ENCODE assay signal across 8 mouse cellular contexts in genomic region chr10:126961757-126962156, GRCm38 (mm10). TPM values are rescaled to one million over a fixed set of nuclear protein-coding genes. Genes with fewer than 3 reads are reported as not detected.
A peak's percentile ranks its signal among the peaks of the same experiment; 100 is the strongest.
DNase-seq lines count a peak whose midpoint lies in the region; ATAC-seq and TF ChIP-seq lines count a peak whose summit lies in the region.

No protein-coding gene starts in this region.

- H3K4me1 ChIP-seq in embryonic facial prominence, embryonic 11.5 days (ENCODE audit: control insufficient read depth, insufficient read depth, low read length), result peaks cover 10% of the 10 kb centered on the region
- H3K4me1 ChIP-seq in heart, embryonic 13.5 days, result peaks cover 33% of the 10 kb centered on the region
- H3K4me1 ChIP-seq in small intestine, adult 2 months (ENCODE audit: control insufficient read depth, insufficient read depth, insufficient read length, low read length), result peaks cover 13% of the 10 kb centered on the region

- no peak overlapping the region; the same call in 1 of the 2 replicates for H3K27ac ChIP-seq in embryonic facial prominence, embryonic 11.5 days (replicated peaks; ENCODE audit: low read depth, low read length)
- H3K27ac ChIP-seq in heart, embryonic 13.5 days (replicated peaks), result peak overlapping the region; percentile 89
- H3K27ac ChIP-seq in small intestine, adult 2 months (ENCODE audit: insufficient read depth, low read depth, low read length), result 0 out of 2 replicates have a peak overlapping the region, but pooled peaks have one; percentile 4

- DNase-seq in urinary bladder, postnatal 14 days (ENCODE audit: low spot score), result peak; percentile 53
- no peak for DNase-seq in urinary bladder, postnatal 10 days (ENCODE audit: low spot score)
- DNase-seq in embryonic facial prominence, embryonic 11.5 days (ENCODE audit: low spot score), result no peak
- DNase-seq in layer of hippocampus, adult 8-10 months (ENCODE audit: low spot score in 2 of 2), result peak; percentile 62
- DNase-seq in c-Kit-positive CD71-positive TER-119-positive erythroid progenitor cells, embryonic 14.5 days (ENCODE audit: low spot score), result no peak
- no peak for DNase-seq in embryo, embryonic 9.5 days (ENCODE audit: extremely low spot score)

- TF ChIP-seq POLR2A in small intestine, adult 2 months (IDR thresholded peaks at IDR 0.05; ENCODE audit: low read depth, low read length), result no peak

- TF ChIP-seq CTCF in small intestine, adult 2 months (IDR thresholded peaks at IDR 0.05; ENCODE audit: extremely low read depth, insufficient read length, insufficient replicate concordance, low read depth, low read length), result no peak

- no peaks in the 10 kb centered on the region for H3K36me3 ChIP-seq in embryonic facial prominence, embryonic 11.5 days (replicated peaks; ENCODE audit: control insufficient read depth, insufficient read depth, low read depth, low read length)
- no peaks in the 10 kb centered on the region for H3K36me3 ChIP-seq in heart, embryonic 13.5 days
- no peaks in the 10 kb centered on the region for H3K36me3 ChIP-seq in small intestine, adult 2 months (ENCODE audit: control insufficient read depth, insufficient read depth, low read length)

- no peak for ATAC-seq in embryonic facial prominence, embryonic 11.5 days (replicated peaks; ENCODE audit: insufficient number of reproducible peaks, low FRiP score, low TSS enrichment, low read depth)
- no peak for ATAC-seq in heart, embryonic 13.5 days (ENCODE audit: extremely low read depth, insufficient number of reproducible peaks, low FRiP score, low TSS enrichment)

- 0 out of 2 replicates have a peak overlapping the region, but pooled peaks have one; percentile 25 for H3K9ac ChIP-seq in embryonic facial prominence, embryonic 11.5 days (replicated peaks; ENCODE audit: low read length)
- peak overlapping the region; percentile 65 for H3K9ac ChIP-seq in heart, embryonic 13.5 days

- H3K4me3 ChIP-seq in embryonic facial prominence, embryonic 11.5 days (ENCODE audit: low read depth, low read length), result no peak overlapping the region
- H3K4me3 ChIP-seq in heart, embryonic 13.5 days, result no peak overlapping the region
- no peak overlapping the region for H3K4me3 ChIP-seq in small intestine, adult 2 months (ENCODE audit: low read depth, low read length)

- H3K27me3 ChIP-seq in embryonic facial prominence, embryonic 11.5 days (ENCODE audit: control insufficient read depth, insufficient read depth, low read length), result no peaks in the 10 kb centered on the region
- no peaks in the 10 kb centered on the region for H3K27me3 ChIP-seq in heart, embryonic 13.5 days (replicated peaks)
- H3K27me3 ChIP-seq in small intestine, adult 2 months (ENCODE audit: control insufficient read depth, insufficient read depth, low read length), result no peaks in the 10 kb centered on the region

- H3K9me3 ChIP-seq in embryonic facial prominence, embryonic 11.5 days (replicated peaks; ENCODE audit: control insufficient read depth, low read length), result no peaks in the 10 kb centered on the region
- 0 out of 2 replicates have a peak, but pooled peaks cover 4% of the 10 kb centered on the region for H3K9me3 ChIP-seq in heart, embryonic 13.5 days

- 65% methylated on average over 10 of the region's 10 CpGs for WGBS in embryonic facial prominence, embryonic 11.5 days
- WGBS in heart, embryonic 13.5 days, result 74% methylated on average over 10 of the region's 10 CpGs
- WGBS in small intestine, adult 2 months, result 81% methylated on average over 10 of the region's 10 CpGs

- H3K4me2 ChIP-seq in embryonic facial prominence, embryonic 11.5 days (ENCODE audit: low read depth, low read length), result no peak overlapping the region
- H3K4me2 ChIP-seq in heart, embryonic 13.5 days, result peak overlapping the region; percentile 42

RNA-seq across cellular contexts. Expression of gene Ctdsp2, which starts 16.8 kb away (rescaled TPM):
- 64.8 and 67.9 TPM in 2 replicates for polyA plus RNA-seq in embryonic facial prominence, embryonic 11.5 days (2014; fragmentation: Nextera tagmentation; extraction: Ambion mirVana)
- 37.1 and 39.6 TPM in 2 replicates for polyA plus RNA-seq in heart, embryonic 13.5 days (2015; fragmentation: Nextera tagmentation; extraction: Ambion mirVana)
- 100 to 1,000 TPM; 104 to 120 (median 111) TPM for total RNA-seq in layer of hippocampus, adult 8-10 months (2022)
- 43.9 and 118 TPM in 2 replicates for polyA plus RNA-seq in small intestine, adult 2 months (2012; rRNA removed)

RNA-seq across cellular contexts. Expression of gene Avil, which starts 38.8 kb away (rescaled TPM):
- 0.39 and 0.42 TPM in 2 replicates for polyA plus RNA-seq in embryonic facial prominence, embryonic 11.5 days (2014; fragmentation: Nextera tagmentation; extraction: Ambion mirVana)
- polyA plus RNA-seq in heart, embryonic 13.5 days (2015; fragmentation: Nextera tagmentation; extraction: Ambion mirVana), result 0.17 and 0.21 TPM in 2 replicates
- total RNA-seq in layer of hippocampus, adult 8-10 months (2022), result under 1 TPM; 0.11 to 0.39 (median 0.18) TPM
- 2.4 and 6.9 TPM in 2 replicates for polyA plus RNA-seq in small intestine, adult 2 months (2012; rRNA removed)

Comparison
In these comparisons a context has a peak if more than half of its experiments do, and no peak if none do; other contexts are left out.
1. DNase-seq: peak in urinary bladder, postnatal 14 days (single experiment) and layer of hippocampus, adult 8-10 months (2 of 2); none in urinary bladder, postnatal 10 days (single experiment), embryonic facial prominence, embryonic 11.5 days (single experiment), c-Kit-positive CD71-positive TER-119-positive erythroid progenitor cells, embryonic 14.5 days (single experiment) and embryo, embryonic 9.5 days (single experiment).